Mouse (Mus musculus): Measurements from ENCODE around the gene Tdrkh.

DNA sequence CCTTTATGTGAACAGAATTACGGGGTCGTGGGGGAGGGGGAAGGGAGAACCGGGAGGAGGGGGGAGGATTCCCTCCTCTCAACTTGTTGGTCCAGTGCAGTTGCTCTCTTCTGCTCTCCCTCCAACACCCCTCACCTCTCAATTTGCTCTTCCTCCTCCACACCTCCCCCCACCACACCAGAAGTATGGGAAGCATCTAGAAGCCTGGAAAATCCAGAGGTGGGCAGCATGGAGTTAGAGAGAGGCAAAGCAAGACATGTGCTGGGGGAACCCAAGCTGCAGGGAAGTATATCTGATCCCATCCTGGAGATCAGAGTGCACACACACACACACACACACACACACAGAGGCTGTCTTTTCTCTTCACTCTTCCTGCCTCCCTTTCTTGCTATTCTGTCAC, 41.0 kb upstream of the Tdrkh start:
- TF ChIP-seq POLR2A (IDR thresholded peaks at IDR 0.05; ENCODE audit: low read depth, low read length) (no peak), CTCF (IDR thresholded peaks at IDR 0.05; ENCODE audit: extremely low read depth, insufficient read length, insufficient replicate concordance, low read depth, low read length) (no peak)

Data from small intestine, adult 2 months (tissue).